Mouse (Mus musculus): Measurements from ENCODE around the gene Zfp978. TPM values are rescaled to one million over a fixed set of nuclear protein-coding genes. Genes with fewer than 3 reads are reported as not detected.

The Zfp978 gene
- total RNA-seq (2023), result not detected in 2 replicates

GRCm38 (mm10) chr4:147361003-147361402 is at the start of gene Zfp978:
Gene Zfp978 (plus strand): TSS chr4:147361303.

Other genes starting within 250 kb of the Zfp978 start
- 7.4 and 7.6 TPM in 2 replicates for gene Zfp991, start 229.3 kb upstream of the Zfp978 start, total RNA-seq (2023)
- gene Zfp988, start 55.6 kb upstream of the Zfp978 start, total RNA-seq (2023), result not detected in 2 replicates
- gene Zfp982, start 131.1 kb downstream of the Zfp978 start, total RNA-seq (2023), result 0.32 TPM in 1 of 2 replicates, not detected in the other
- gene Gm16503, start 178.9 kb downstream of the Zfp978 start, total RNA-seq (2023), result 0.11 and 0.38 TPM in 2 replicates
- gene Zfp985, start 192.0 kb downstream of the Zfp978 start, total RNA-seq (2023), result 0.41 TPM in 1 of 2 replicates, not detected in the other